Mouse (Mus musculus) CH12.LX (cell line): ENCODE measurements around the gene Gm21983. TPM values are rescaled to one million over a fixed set of nuclear protein-coding genes. Genes with fewer than 3 reads are reported as not detected.

Experiments
- DNase-seq: peaks from one replicate; pipeline ENCODE4 v3.0.0-alpha.2; 2013; ENCODE audit errors: extremely low read depth
- H3K27ac ChIP-seq: 2 replicates; pipeline ENCODE4 v1.5.1; 2012; ENCODE audit warnings: low read depth, mild to moderate bottlenecking, control low read depth, moderate library complexity; ENCODE audit not compliant: insufficient read depth
- H3K27me3 ChIP-seq: replicated peaks from 2 replicates; pipeline ENCODE3; 2012; ENCODE audit warnings: inconsistent platforms
- H3K36me3 ChIP-seq, 2 experiments: replicated peaks in 1 of 2; 2 replicates each; pipeline versions ENCODE3 to v1.6.1; 2012; ENCODE audit warnings: inconsistent platforms in 1 of 2, low read length in 1 of 2, mild to moderate bottlenecking in 1 of 2, mixed read lengths in 1 of 2, moderate library complexity in 1 of 2; ENCODE audit not compliant: control insufficient read depth in 1 of 2, insufficient read depth in 1 of 2
- H3K4me1 ChIP-seq, 2 experiments: 2 replicates each; pipeline ENCODE4 v1.6.1; 2012; ENCODE audit warnings: inconsistent platforms in 1 of 2, moderate library complexity in 1 of 2; ENCODE audit not compliant: insufficient read depth in 2 of 2, control insufficient read depth in 1 of 2
- H3K4me2 ChIP-seq: 2 replicates; pipeline ENCODE4 v1.6.1; 2012; ENCODE audit warnings: low read depth, mild to moderate bottlenecking, control low read depth; ENCODE audit not compliant: poor library complexity, insufficient read depth, severe bottlenecking
- H3K4me3 ChIP-seq, 3 experiments: fragments of 150-350 bp in 1 of 3; sonication (generic) in 1 of 3; replicated peaks in 1 of 3; 2 replicates each; pipeline versions ENCODE3 to v1.5.1; 2011 to 2012; ENCODE audit warnings: low read depth in 2 of 3, low read length in 2 of 3, mild to moderate bottlenecking in 2 of 3, moderate library complexity in 2 of 3, control low read depth in 1 of 3, improper control_type of control experiment in 1 of 3, inconsistent platforms in 1 of 3, mixed read lengths in 1 of 3; ENCODE audit not compliant: poor library complexity in 1 of 3
- H3K79me2 ChIP-seq: replicated peaks from 2 replicates; pipeline ENCODE4 v1.6.1; 2012; ENCODE audit warnings: mild to moderate bottlenecking, moderate library complexity; ENCODE audit not compliant: control insufficient read depth, poor library complexity, insufficient read depth, severe bottlenecking; ENCODE audit errors: extremely low read depth
- H3K9ac ChIP-seq: 2 replicates; pipeline ENCODE4 v1.6.1; 2012; ENCODE audit warnings: low read depth, mild to moderate bottlenecking, control low read depth, moderate library complexity; ENCODE audit not compliant: insufficient read depth
- H3K9me3 ChIP-seq: replicated peaks from 2 replicates; pipeline ENCODE3; 2012; ENCODE audit warnings: low read length, inconsistent platforms, mixed read lengths
- CHD1 ChIP-seq: IDR thresholded peaks from 2 replicates; pipeline ENCODE4 v1.6.1; 2012; ENCODE audit warnings: low read depth, low read length, improper control_type of control experiment, inconsistent platforms
- CTCF ChIP-seq, 2 experiments: IDR thresholded peaks in 1 of 2; conservative IDR thresholded peaks in 1 of 2; 2 replicates each; pipeline ENCODE4 v1.5.1; 2011 to 2012; ENCODE audit warnings: low read depth in 2 of 2, low read length in 2 of 2, improper control_type of control experiment in 1 of 2, inconsistent platforms in 1 of 2, mild to moderate bottlenecking in 1 of 2, moderate library complexity in 1 of 2
- GABPA ChIP-seq: IDR thresholded peaks from 2 replicates; pipeline ENCODE4 v1.6.1; 2012; ENCODE audit warnings: low read depth, low read length, improper control_type of control experiment, inconsistent platforms; ENCODE audit not compliant: insufficient replicate concordance
- IRF4 ChIP-seq: IDR thresholded peaks from 2 replicates; pipeline ENCODE4 v1.6.1; 2014; ENCODE audit warnings: low read depth, mild to moderate bottlenecking, inconsistent platforms, low read length, improper control_type of control experiment
- MAX ChIP-seq: IDR thresholded peaks from 2 replicates; pipeline ENCODE4 v1.6.1; 2011; ENCODE audit warnings: low read length, improper control_type of control experiment
- MXI1 ChIP-seq: IDR thresholded peaks from 2 replicates; pipeline ENCODE4 v1.6.1; 2011; ENCODE audit warnings: mild to moderate bottlenecking, low read depth, low read length, improper control_type of control experiment
- MYC ChIP-seq: IDR thresholded peaks from 2 replicates; pipeline ENCODE4 v1.6.1; 2011; ENCODE audit warnings: low read depth, mild to moderate bottlenecking, improper control_type of control experiment, low read length
- RCOR1 ChIP-seq: conservative IDR thresholded peaks from 2 replicates; pipeline ENCODE4 v1.6.1; 2012; ENCODE audit warnings: low read depth, mild to moderate bottlenecking, inconsistent platforms, low read length, improper control_type of control experiment
- SIN3A ChIP-seq: IDR thresholded peaks from 2 replicates; pipeline ENCODE4 v1.6.1; 2012; ENCODE audit warnings: low read length, improper control_type of control experiment, inconsistent platforms
- ZKSCAN1 ChIP-seq: IDR thresholded peaks from 2 replicates; pipeline ENCODE4 v1.6.1; 2012; ENCODE audit warnings: low read depth, inconsistent platforms, low read length, improper control_type of control experiment, borderline replicate concordance
- ZMIZ1 ChIP-seq: IDR thresholded peaks from 2 replicates; pipeline ENCODE4 v1.6.1; 2012; ENCODE audit warnings: low read depth, mild to moderate bottlenecking, inconsistent platforms, low read length, improper control_type of control experiment
- dilution Hi-C: fragments of 300-500 bp; cut with MboI; formaldehyde crosslinking; loops from 2 replicates; pipeline ENCODE4 v1.14.3; 2020; ENCODE audit warnings: low sequenced_read_pairs; ENCODE audit not compliant: extremely low pct_unique_long_range_greater_than_20kb, extremely low pct_ligation_motif_present
- in situ Hi-C: fragments of 300-500 bp; cut with MboI; formaldehyde crosslinking; loops from 3 replicates; pipeline ENCODE4 v1.14.3; 2019; ENCODE audit warnings: low sequenced_read_pairs, low pct_ligation_motif_present, low pct_unique_long_range_greater_than_20kb, mixed read lengths
- polyA plus RNA-seq: library from polyadenylated mRNA; unstranded; fragments of >175 nt; gene quantifications from 2 replicates; pipeline ENCODE4 v1.2.1, GENCODE M21; 2012; ENCODE audit warnings: low read depth; ENCODE audit not compliant: insufficient read length
- total RNA-seq, 2 experiments: library from RNA; depleted of rRNA; stranded (reverse); fragments of 300-350 nt in 1 of 2; fragments of >200 nt in 1 of 2; gene quantifications; 2 replicates each; pipeline ENCODE4 v1.2.3; 2012 to 2014

Gene Gm21983
- total and polyA plus RNA-seq, 3 experiments = 0.13 to 0.81 TPM; not detected in 1

GRCm38 (mm10) chr7:27165696-27166095 is 15.2 kb downstream of the Gm21983 start:
- H3K9ac ChIP-seq = peak overlapping the region; percentile 90
- H3K79me2 ChIP-seq = peaks cover 47% of the 10 kb centered on the region
- peak overlapping the region; percentile 86 to 98 (median 92) for H3K4me3 ChIP-seq
- no peak for DNase-seq
- in situ Hi-C loops (no loop called here), dilution Hi-C loops (no loop called here)
- H3K9me3 ChIP-seq = no peaks in the 10 kb centered on the region
- H3K4me1 ChIP-seq = peaks cover 39 to 61% of the 10 kb centered on the region in 2 experiments
- H3K27ac ChIP-seq = peak overlapping the region; percentile 98
- peak overlapping the region; percentile 77 for H3K4me2 ChIP-seq
- peaks cover 16 to 58% of the 10 kb centered on the region in 2 experiments for H3K36me3 ChIP-seq
- no peaks in the 10 kb centered on the region for H3K27me3 ChIP-seq
- TF ChIP-seq GABPA (no peak), IRF4 (no peak), MYC (no peak), SIN3A (no peak), CHD1 (no peak), MAX (no peak), CTCF (conservative IDR thresholded peaks at IDR 0.05 in 1 of 2, IDR thresholded peaks at IDR 0.05 in 1 of 2; ENCODE audit: low read depth in 2 of 2, low read length in 2 of 2) (no peak)

GRCm38 (mm10) chr7:27165007-27165655 is 15.8 kb downstream of the Gm21983 start:
- H3K4me1 ChIP-seq = peaks cover 43 to 63% of the 10 kb centered on the region in 2 experiments
- peaks cover 48% of the 10 kb centered on the region for H3K79me2 ChIP-seq
- H3K4me3 ChIP-seq = peak overlapping the region; percentile 86 to 98 (median 92)
- peak overlapping the region; percentile 77 for H3K4me2 ChIP-seq
- DNase-seq = no peak
- H3K9me3 ChIP-seq = no peaks in the 10 kb centered on the region
- in situ Hi-C loops (no loop called here), dilution Hi-C loops (no loop called here)
- TF ChIP-seq RCOR1 = 0 out of 2 replicates have a peak, but pooled peaks have one; percentile 7
- no peak for TF ChIP-seq SIN3A
- 0 out of 2 replicates have a peak, but pooled peaks have one; percentile 34 for TF ChIP-seq MXI1
- TF ChIP-seq ZMIZ1 = 0 out of 2 replicates have a peak, but pooled peaks have one; percentile 25
- TF ChIP-seq ZKSCAN1 = no peak
- TF ChIP-seq MYC = no peak
- peaks cover 15 to 59% of the 10 kb centered on the region in 2 experiments for H3K36me3 ChIP-seq
- peak overlapping the region; percentile 90 for H3K9ac ChIP-seq
- peak overlapping the region; percentile 98 for H3K27ac ChIP-seq
- H3K27me3 ChIP-seq = no peaks in the 10 kb centered on the region
